In genomic region chr7:112225615-112226262, GRCm38 (mm10) we compare ENCODE assay signal across 7 mouse cellular contexts. TPM values are rescaled to one million over a fixed set of nuclear protein-coding genes. Genes with fewer than 3 reads are reported as not detected.
DNase-seq lines count a peak whose midpoint lies in the region; ATAC-seq and TF ChIP-seq lines count a peak whose summit lies in the region.

TSS of gene Mical2 (plus strand) at chr7:112225856.

- ATAC-seq in embryonic facial prominence, embryonic 11.5 days (replicated peaks; ENCODE audit: insufficient number of reproducible peaks, low FRiP score, low TSS enrichment, low read depth), result peak; percentile 95
- peak; percentile 98 for ATAC-seq in midbrain, embryonic 12.5 days (ENCODE audit: low FRiP score, low read depth)

- peaks cover 3% of the 10 kb centered on the region; the same call in 1 of the 2 replicates for H3K4me1 ChIP-seq in embryonic facial prominence, embryonic 11.5 days (ENCODE audit: control insufficient read depth, insufficient read depth, low read length)
- H3K4me1 ChIP-seq in limb, embryonic 10.5 days, result peaks cover 37% of the 10 kb centered on the region
- peaks cover 24% of the 10 kb centered on the region for H3K4me1 ChIP-seq in midbrain, embryonic 12.5 days
- H3K4me1 ChIP-seq in small intestine, adult 2 months (ENCODE audit: control insufficient read depth, insufficient read depth, insufficient read length, low read length), result peaks cover 20% of the 10 kb centered on the region

- under 1% methylated on average over 53 of the region's 53 CpGs for WGBS in embryonic facial prominence, embryonic 11.5 days
- under 1% methylated on average over 53 of the region's 53 CpGs for WGBS in limb, embryonic 10.5 days
- 0% methylated on average over 52 of the region's 53 CpGs for WGBS in midbrain, embryonic 12.5 days
- under 1% methylated on average over 53 of the region's 53 CpGs for WGBS in small intestine, adult 2 months

- no peak within 1 kb of the TSS for H3K27ac ChIP-seq in embryonic facial prominence, embryonic 11.5 days (replicated peaks; ENCODE audit: low read depth, low read length)
- 0 out of 2 replicates have a peak within 1 kb of the TSS, but pooled peaks have one; percentile 30 for H3K27ac ChIP-seq in limb, embryonic 10.5 days
- no peak within 1 kb of the TSS for H3K27ac ChIP-seq in midbrain, embryonic 12.5 days (replicated peaks)
- peak within 1 kb of the TSS; percentile 51 for H3K27ac ChIP-seq in small intestine, adult 2 months (ENCODE audit: insufficient read depth, low read depth, low read length)

- peaks cover 18% of the 10 kb centered on the region for H3K27me3 ChIP-seq in embryonic facial prominence, embryonic 11.5 days (ENCODE audit: control insufficient read depth, insufficient read depth, low read length)
- H3K27me3 ChIP-seq in limb, embryonic 10.5 days (ENCODE audit: low read depth, poor library complexity, severe bottlenecking), result peaks cover 66% of the 10 kb centered on the region
- peaks cover 66% of the 10 kb centered on the region for H3K27me3 ChIP-seq in midbrain, embryonic 12.5 days
- H3K27me3 ChIP-seq in small intestine, adult 2 months (ENCODE audit: control insufficient read depth, insufficient read depth, low read length), result no peaks in the 10 kb centered on the region

- peak; percentile 97 for TF ChIP-seq POLR2A in small intestine, adult 2 months (IDR thresholded peaks at IDR 0.05; ENCODE audit: low read depth, low read length)

- no peak within 1 kb of the TSS; the same call in 1 of the 2 replicates for H3K9ac ChIP-seq in embryonic facial prominence, embryonic 11.5 days (replicated peaks; ENCODE audit: low read length)
- peak within 1 kb of the TSS; percentile 65 for H3K9ac ChIP-seq in midbrain, embryonic 12.5 days (replicated peaks)

- H3K9me3 ChIP-seq in embryonic facial prominence, embryonic 11.5 days (replicated peaks; ENCODE audit: control insufficient read depth, low read length), result no peaks in the 10 kb centered on the region
- no peaks in the 10 kb centered on the region for H3K9me3 ChIP-seq in limb, embryonic 10.5 days (replicated peaks)
- H3K9me3 ChIP-seq in midbrain, embryonic 12.5 days, result no peaks in the 10 kb centered on the region

- 0 out of 2 replicates have a peak, but pooled peaks have one; percentile 6 for TF ChIP-seq CTCF in small intestine, adult 2 months (IDR thresholded peaks at IDR 0.05; ENCODE audit: extremely low read depth, insufficient read length, insufficient replicate concordance, low read depth, low read length)

- H3K4me2 ChIP-seq in embryonic facial prominence, embryonic 11.5 days (ENCODE audit: low read depth, low read length), result peak within 1 kb of the TSS; percentile 97
- peak within 1 kb of the TSS; percentile 98 for H3K4me2 ChIP-seq in midbrain, embryonic 12.5 days (replicated peaks)

- no peaks in the 10 kb centered on the region for H3K36me3 ChIP-seq in embryonic facial prominence, embryonic 11.5 days (replicated peaks; ENCODE audit: control insufficient read depth, insufficient read depth, low read depth, low read length)
- no peaks in the 10 kb centered on the region for H3K36me3 ChIP-seq in limb, embryonic 10.5 days
- H3K36me3 ChIP-seq in midbrain, embryonic 12.5 days, result no peaks in the 10 kb centered on the region
- 0 out of 2 replicates have a peak, but pooled peaks cover 4% of the 10 kb centered on the region for H3K36me3 ChIP-seq in small intestine, adult 2 months (ENCODE audit: control insufficient read depth, insufficient read depth, low read length)

- H3K4me3 ChIP-seq in embryonic facial prominence, embryonic 11.5 days (ENCODE audit: low read depth, low read length), result peak within 1 kb of the TSS; percentile 39
- H3K4me3 ChIP-seq in limb, embryonic 10.5 days, result peak within 1 kb of the TSS; percentile 63
- peak within 1 kb of the TSS; percentile 57 for H3K4me3 ChIP-seq in midbrain, embryonic 12.5 days
- H3K4me3 ChIP-seq in small intestine, adult 2 months (ENCODE audit: low read depth, low read length), result peak within 1 kb of the TSS; percentile 87

- peak; percentile 89 for DNase-seq in adrenal gland, postnatal 25 days
- peak; percentile 94 for DNase-seq in embryonic facial prominence, embryonic 11.5 days (ENCODE audit: low spot score)
- peak; percentile 93 to 96 for DNase-seq in heart, adult 18-20 months
- peak; percentile 88 for DNase-seq in kidney, adult 18-20 months
- DNase-seq in limb, embryonic 10.5 days (ENCODE audit: low spot score), result peak; percentile 89

RNA-seq across cellular contexts. Expression of gene Mical2, which starts in this region (rescaled TPM):
- 12.3 and 13.9 TPM in 2 replicates for total RNA-seq in adrenal gland, postnatal 25 days (2021)
- polyA plus RNA-seq in embryonic facial prominence, embryonic 11.5 days (2014; fragmentation: Nextera tagmentation; extraction: Ambion mirVana), result 2.3 and 2.5 TPM in 2 replicates
- total RNA-seq in heart, adult 18-20 months (2021), result 10 to 100 TPM; 80.4 to 85.1 TPM
- 0.96 and 1.2 TPM in 2 replicates for polyA plus RNA-seq in limb, embryonic 10.5 days (2016; fragmentation: Nextera tagmentation; extraction: Ambion mirVana)
- polyA plus RNA-seq in midbrain, embryonic 12.5 days (2016; fragmentation: Nextera tagmentation; extraction: Ambion mirVana), result 1.6 and 2.2 TPM in 2 replicates
- polyA plus RNA-seq in small intestine, adult 2 months (2012; rRNA removed), result 13.0 and 20.7 TPM in 2 replicates

Comparison
In these comparisons a context has a peak if more than half of its experiments do, and no peak if none do; other contexts are left out.
1. H3K27ac ChIP-seq: peak in limb, embryonic 10.5 days (single experiment) and small intestine, adult 2 months (single experiment); none in embryonic facial prominence, embryonic 11.5 days (single experiment) and midbrain, embryonic 12.5 days (single experiment).
2. Peak in every context shown above with its lines, with median percentiles within 50 percentile points of each other: DNase-seq and H3K4me3 ChIP-seq.